Mouse (Mus musculus): ENCODE results near the gene Mast4.
"Not testable (repeated sequence)": the region's sequence is repeated elsewhere in the genome, so short reads cannot be mapped to it uniquely, and the experiment has no call there.

Mast4 gene

GRCm38 (mm10) chr13:102755124-102755523 is 579.2 kb downstream of the Mast4 start:
- no peak for DNase-seq (ENCODE audit: low spot score in 2 of 2)

- no peak for DNase-seq (ENCODE audit: low spot score in 2 of 2)
These were observed 580.4 kb downstream of the Mast4 start for GRCm38 (mm10) chr13:102753714-102754556.

GRCm38 (mm10) chr13:102749891-102750290 is 584.4 kb downstream of the Mast4 start:
- no peak for DNase-seq (ENCODE audit: low spot score in 2 of 2)

- DNase-seq (ENCODE audit: low spot score in 2 of 2) = no peak
These were observed 585.1 kb downstream of the Mast4 start for GRCm38 (mm10) chr13:102749194-102749593.

- no peak for DNase-seq (ENCODE audit: low spot score in 2 of 2)
These were observed 587.3 kb downstream of the Mast4 start for GRCm38 (mm10) chr13:102746803-102747561.

- no peak for DNase-seq (ENCODE audit: low spot score in 2 of 2)
These were observed 588.5 kb downstream of the Mast4 start for GRCm38 (mm10) chr13:102745626-102746342.

- DNase-seq (ENCODE audit: low spot score in 2 of 2) = no peak
These were observed 589.1 kb downstream of the Mast4 start for GRCm38 (mm10) chr13:102745270-102745600.

GRCm38 (mm10) chr13:102744481-102745269 is 589.6 kb downstream of the Mast4 start:
- DNase-seq (ENCODE audit: low spot score in 2 of 2) = no peak

- no peak for DNase-seq (ENCODE audit: low spot score in 2 of 2)
These were observed 594.4 kb downstream of the Mast4 start for GRCm38 (mm10) chr13:102739720-102740535.

- no peak for DNase-seq (ENCODE audit: low spot score in 2 of 2)
These were observed 596.5 kb downstream of the Mast4 start for GRCm38 (mm10) chr13:102737811-102738210.

- no peak for DNase-seq (ENCODE audit: low spot score in 2 of 2)
These were observed 601.2 kb downstream of the Mast4 start for GRCm38 (mm10) chr13:102733063-102733462.

GRCm38 (mm10) chr13:102728951-102729350 is 605.3 kb downstream of the Mast4 start:
- not testable (repeated sequence) for DNase-seq (ENCODE audit: low spot score in 2 of 2)

GRCm38 (mm10) chr13:102728035-102728434 is 606.3 kb downstream of the Mast4 start:
- no peak for DNase-seq (ENCODE audit: low spot score in 2 of 2)

- no peak for DNase-seq (ENCODE audit: low spot score in 2 of 2)
These were observed 607.4 kb downstream of the Mast4 start for GRCm38 (mm10) chr13:102726876-102727275.

GRCm38 (mm10) chr13:102725906-102726305 is 608.4 kb downstream of the Mast4 start:
- DNase-seq (ENCODE audit: low spot score in 2 of 2) = no peak

- DNase-seq (ENCODE audit: low spot score in 2 of 2) = no peak
These were observed 608.9 kb downstream of the Mast4 start for GRCm38 (mm10) chr13:102725416-102725815.

GRCm38 (mm10) chr13:102716973-102717372 is 617.3 kb downstream of the Mast4 start:
- DNase-seq (ENCODE audit: low spot score in 2 of 2) = no peak

GRCm38 (mm10) chr13:102700744-102701143 is 633.6 kb downstream of the Mast4 start:
- DNase-seq (ENCODE audit: low spot score in 2 of 2) = no peak

- DNase-seq (ENCODE audit: low spot score in 2 of 2) = no peak
These were observed 634.1 kb downstream of the Mast4 start for GRCm38 (mm10) chr13:102700176-102700575.

- peak; percentile 38 to 65 for DNase-seq (ENCODE audit: low spot score in 2 of 2)
These were observed 635.5 kb downstream of the Mast4 start for GRCm38 (mm10) chr13:102698751-102699323.
